Mouse (Mus musculus) small intestine, adult 2 months (tissue): Measurements from ENCODE around the gene Castor1. TPM values are rescaled to one million over a fixed set of nuclear protein-coding genes. Genes with fewer than 3 reads are reported as not detected.

ENCODE experiments used
- H3K27ac ChIP-seq: fragments of 200-500 bp; 2 replicates; pipeline ENCODE4 v1.5.1; 2012; ENCODE audit warnings: low read depth, low read length, control low read depth, inconsistent platforms; ENCODE audit not compliant: insufficient read depth
- H3K27me3 ChIP-seq: fragments of 200-500 bp; 2 replicates; pipeline ENCODE4 v1.6.1; 2012; ENCODE audit warnings: mild to moderate bottlenecking, moderate library complexity, low read length, inconsistent platforms; ENCODE audit not compliant: control insufficient read depth, insufficient read depth
- H3K36me3 ChIP-seq: fragments of 200-500 bp; 2 replicates; pipeline ENCODE4 v1.6.1; 2012; ENCODE audit warnings: mild to moderate bottlenecking, low read length, control low read depth, inconsistent platforms; ENCODE audit not compliant: control insufficient read depth, insufficient read depth
- H3K4me1 ChIP-seq: fragments of 200-500 bp; 2 replicates; pipeline ENCODE4 v1.6.1; 2012; ENCODE audit warnings: low read length, inconsistent platforms, mixed read lengths; ENCODE audit not compliant: control insufficient read depth, insufficient read depth, insufficient read length
- H3K4me3 ChIP-seq: fragments of 200-500 bp; 2 replicates; pipeline ENCODE4 v1.5.1; 2012; ENCODE audit warnings: low read depth, mild to moderate bottlenecking, control low read depth, inconsistent platforms, low read length, moderate library complexity
- CTCF ChIP-seq: fragments of 200-500 bp; IDR thresholded peaks from 2 replicates; pipeline ENCODE4 v1.5.1; 2012; ENCODE audit warnings: low read depth, mild to moderate bottlenecking, control low read depth, inconsistent platforms, low read length, moderate library complexity, mixed read lengths; ENCODE audit not compliant: insufficient replicate concordance, insufficient read length; ENCODE audit errors: extremely low read depth
- POLR2A ChIP-seq: fragments of 200-500 bp; IDR thresholded peaks from 2 replicates; pipeline ENCODE4 v1.6.1; 2012; ENCODE audit warnings: low read depth, mild to moderate bottlenecking, control low read depth, inconsistent platforms, low read length, moderate library complexity
- WGBS: fragments of 180-500 bp; shearing (Covaris S2); methylation state at CpG from one replicate; pipeline ENCODE4 v1.1.7; 2018; 5-methylcytosine and 5-hydroxymethylcytosine counted together
- polyA plus RNA-seq: library from polyadenylated mRNA; depleted of rRNA; stranded (reverse); fragments of >200 nt; gene quantifications from 2 replicates; pipeline ENCODE4 v1.2.3, GENCODE M21; 2012

Gene Castor1
- polyA plus RNA-seq, 1 experiment = 2.7 TPM

DNA sequence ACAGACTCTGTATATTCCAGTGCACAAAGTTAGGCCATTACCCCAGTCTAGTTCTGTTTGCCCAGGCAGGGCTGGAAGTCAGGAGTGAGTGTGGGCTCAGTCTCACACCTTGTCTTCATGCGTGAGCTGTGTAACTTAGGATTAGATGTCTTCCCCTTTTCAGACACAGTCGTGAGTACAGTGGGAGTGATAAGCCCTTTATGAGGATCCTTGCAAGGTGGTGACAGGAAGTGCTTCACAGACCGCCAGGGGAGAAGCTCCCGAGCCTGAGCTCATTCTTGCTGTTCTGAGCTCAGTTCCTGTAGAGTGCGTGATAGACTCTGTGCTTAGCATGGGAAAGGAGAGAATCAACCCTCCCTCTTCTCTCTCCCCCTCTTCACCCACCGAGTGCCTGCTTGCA, 11.5 kb upstream of the Castor1 start:
- 73% methylated on average over 6 of the region's 6 CpGs for WGBS
- Histone ChIP-seq H3K36me3 (peaks cover 35% of the 10 kb centered on the region), H3K27me3 (no peaks in the 10 kb centered on the region), H3K4me3 (no peak overlapping the region), H3K27ac (no peak overlapping the region), H3K4me1 (peaks cover 8% of the 10 kb centered on the region)
- TF ChIP-seq CTCF (no peak), POLR2A (no peak)

DNA sequence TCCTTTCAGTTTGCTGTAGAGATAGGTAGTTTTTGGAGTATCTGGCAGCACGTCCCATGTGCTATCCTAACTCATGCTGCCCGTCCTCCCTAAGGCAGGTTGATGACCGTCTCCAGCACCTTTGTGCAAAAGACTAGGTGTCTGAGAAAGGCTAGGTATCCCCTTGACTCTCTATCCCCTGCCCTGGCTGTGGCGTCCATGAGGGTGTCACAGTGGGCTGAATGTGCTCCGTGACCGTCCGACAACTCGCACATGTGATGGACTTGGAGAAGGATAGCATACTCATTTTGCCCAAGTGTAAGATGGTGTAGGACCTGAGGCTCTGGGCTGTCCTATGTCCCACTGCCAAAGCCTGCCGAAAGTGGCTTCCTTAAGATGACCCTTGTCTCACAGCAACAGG, 10.4 kb upstream of the Castor1 start:
- WGBS = 94% methylated on average over 9 of the region's 9 CpGs
- no peak for TF ChIP-seq POLR2A
- no peak for TF ChIP-seq CTCF
- H3K27ac ChIP-seq = no peak overlapping the region
- H3K27me3 ChIP-seq = no peaks in the 10 kb centered on the region
- H3K4me3 ChIP-seq = no peak overlapping the region
- peaks cover 8% of the 10 kb centered on the region for H3K4me1 ChIP-seq
- H3K36me3 ChIP-seq = peaks cover 35% of the 10 kb centered on the region

- Histone ChIP-seq H3K4me3 (no peak overlapping the region), H3K27ac (no peak overlapping the region), H3K36me3 (peaks cover 53% of the 10 kb centered on the region), H3K4me1 (no peaks in the 10 kb centered on the region; the same call in 1 of the 2 replicates), H3K27me3 (no peaks in the 10 kb centered on the region)
- 81% methylated on average over 5 of the region's 5 CpGs for WGBS
- no peak for TF ChIP-seq CTCF
- no peak for TF ChIP-seq POLR2A
Measured at GRCm38 (mm10) chr11:4209556-4209955, 8.5 kb upstream of the Castor1 start.

DNA sequence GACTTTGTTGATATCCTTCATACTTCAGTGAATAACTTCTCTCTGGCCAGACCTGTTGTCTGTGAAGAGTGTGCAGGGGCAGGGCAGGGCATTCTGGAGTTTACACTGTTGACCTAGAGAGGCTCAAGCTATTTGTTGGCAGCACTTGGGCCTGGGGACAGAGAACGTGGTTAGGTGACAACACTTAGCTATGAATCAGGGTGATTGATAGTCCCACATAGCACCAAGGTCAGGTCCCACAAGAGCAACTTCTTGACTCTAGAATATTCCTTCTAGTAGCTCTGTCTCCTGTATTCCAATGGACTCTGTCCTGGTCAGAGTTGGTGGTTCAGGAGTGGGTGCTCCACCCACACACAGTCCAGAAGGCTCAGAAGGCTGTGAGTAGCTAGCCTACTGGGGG, 7.2 kb upstream of the Castor1 start:
- Histone ChIP-seq H3K4me1 (no peaks in the 10 kb centered on the region), H3K27me3 (no peaks in the 10 kb centered on the region), H3K4me3 (no peak overlapping the region), H3K27ac (no peak overlapping the region), H3K36me3 (peaks cover 57% of the 10 kb centered on the region)
- WGBS = 74% methylated on average over 1 of the region's 1 CpGs
- TF ChIP-seq POLR2A = no peak
- TF ChIP-seq CTCF = no peak

DNA sequence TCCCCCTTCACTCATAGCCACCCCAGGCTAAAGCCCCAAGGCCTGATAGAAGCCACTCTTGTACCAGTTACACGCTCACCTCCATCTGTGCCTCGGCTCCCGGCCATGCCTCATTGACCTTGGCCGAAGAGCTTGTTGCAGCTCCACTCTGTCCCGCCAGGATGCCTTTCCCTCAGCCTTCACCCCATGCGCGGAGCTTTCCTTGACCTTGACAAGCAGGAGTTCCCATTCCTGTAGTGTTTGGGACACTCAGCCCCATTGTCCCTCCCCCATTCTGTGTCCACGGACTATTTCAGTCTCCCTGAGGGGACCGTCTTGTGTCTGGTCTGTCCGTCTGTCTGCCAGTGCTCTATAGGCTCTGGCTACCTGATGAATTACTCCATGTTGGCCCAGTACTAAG, 4.9 kb upstream of the Castor1 start:
- TF ChIP-seq CTCF (no peak), POLR2A (no peak)
- 92% methylated on average over 10 of the region's 10 CpGs for WGBS
- Histone ChIP-seq H3K36me3 (peaks cover 44% of the 10 kb centered on the region), H3K4me1 (peaks cover 3% of the 10 kb centered on the region; the same call in 1 of the 2 replicates), H3K27ac (no peak overlapping the region), H3K4me3 (no peak overlapping the region), H3K27me3 (no peaks in the 10 kb centered on the region)

DNA sequence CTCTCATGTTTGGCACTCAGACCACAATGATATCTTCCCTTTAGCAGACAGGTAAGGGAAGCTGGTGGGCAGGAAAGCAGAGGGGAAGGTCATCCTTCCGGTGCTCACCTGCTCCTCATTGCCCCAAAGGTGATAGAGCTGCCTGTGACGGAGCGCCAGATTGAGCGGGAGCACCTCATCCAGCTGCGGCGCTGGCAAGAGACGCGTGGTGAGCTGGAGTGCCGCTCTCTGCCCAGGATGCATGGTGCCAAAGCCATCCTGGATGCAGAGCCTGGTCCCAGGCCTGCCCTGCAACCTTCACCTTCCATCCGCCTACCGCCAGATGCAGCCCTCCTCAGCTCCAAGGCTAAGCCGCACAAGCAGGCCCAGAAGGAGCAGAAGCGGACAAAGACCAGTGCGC, 3.5 kb upstream of the Castor1 start:
- H3K27me3 ChIP-seq = no peaks in the 10 kb centered on the region
- WGBS = 93% methylated on average over 14 of the region's 14 CpGs
- H3K27ac ChIP-seq = no peak overlapping the region
- H3K36me3 ChIP-seq = peaks cover 37% of the 10 kb centered on the region
- peaks cover 7% of the 10 kb centered on the region for H3K4me1 ChIP-seq
- TF ChIP-seq POLR2A (no peak), CTCF (no peak)
- no peak overlapping the region for H3K4me3 ChIP-seq

DNA sequence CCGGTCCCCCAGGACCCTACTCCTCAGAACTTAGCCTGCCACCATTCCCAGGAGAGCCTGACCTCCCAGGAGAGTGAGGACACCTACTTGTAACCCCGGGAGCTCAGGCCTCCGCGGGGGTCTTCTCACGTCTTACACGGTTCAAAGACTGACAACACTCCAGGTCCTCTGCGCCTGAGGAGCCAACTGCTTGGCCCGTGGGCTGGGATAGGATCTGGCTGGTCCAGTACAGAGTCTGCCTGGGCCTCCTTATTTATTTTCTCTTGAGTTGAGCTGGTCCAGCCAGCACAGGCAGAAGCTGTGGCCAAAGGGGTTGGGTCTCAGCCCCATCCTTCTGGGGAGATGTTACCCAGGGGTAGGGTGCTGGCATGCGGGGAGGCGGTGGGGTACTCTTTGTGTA, 3.0 kb upstream of the Castor1 start:
- WGBS = 87% methylated on average over 10 of the region's 10 CpGs
- Histone ChIP-seq H3K36me3 (peaks cover 33% of the 10 kb centered on the region), H3K4me3 (no peak overlapping the region)

More for the DNA sequence above, 3.0 kb upstream of the Castor1 start:
- no peaks in the 10 kb centered on the region for H3K27me3 ChIP-seq
- no peak overlapping the region for H3K27ac ChIP-seq
- peaks cover 7% of the 10 kb centered on the region for H3K4me1 ChIP-seq
- TF ChIP-seq CTCF (no peak), POLR2A (no peak)
